Mouse (Mus musculus): ENCODE data around the gene Fat1.

Fat1 gene

DNA sequence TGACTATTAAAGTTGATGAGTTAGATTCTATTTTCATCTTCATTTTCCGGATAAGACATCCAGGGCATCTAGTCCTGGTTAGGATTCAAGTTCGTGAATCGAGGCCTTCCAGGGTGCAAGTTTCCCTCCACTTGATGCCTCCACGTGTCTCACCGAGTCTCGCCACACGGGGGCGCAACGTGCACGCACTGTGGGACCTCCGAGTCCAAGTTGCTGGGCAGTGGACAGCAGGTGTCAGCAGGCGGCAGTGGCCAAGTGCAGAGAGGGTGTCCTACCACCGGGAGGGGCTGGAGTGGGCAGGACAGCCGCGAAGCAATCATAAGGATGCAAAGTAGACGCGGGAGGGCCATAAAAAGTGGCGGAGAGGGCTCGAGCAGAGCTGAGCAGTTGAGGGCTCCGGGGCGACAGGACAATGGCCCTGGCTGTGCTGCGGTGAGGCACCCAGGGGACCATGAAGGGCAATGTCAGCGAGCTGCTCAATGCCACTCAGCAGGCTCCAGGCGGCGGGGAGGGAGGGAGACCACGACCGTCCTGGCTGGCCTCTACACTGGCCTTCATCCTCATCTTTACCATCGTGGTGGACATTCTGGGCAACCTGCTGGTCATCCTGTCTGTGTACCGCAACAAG, 133.6 kb downstream of the Fat1 start, which contains the start of gene Mtnr1a:
Mtnr1a (plus strand) TSS at position 379 of the 628 bp plus-strand sequence.
- peak; percentile 73 for DNase-seq (ENCODE audit: low spot score)

DNA sequence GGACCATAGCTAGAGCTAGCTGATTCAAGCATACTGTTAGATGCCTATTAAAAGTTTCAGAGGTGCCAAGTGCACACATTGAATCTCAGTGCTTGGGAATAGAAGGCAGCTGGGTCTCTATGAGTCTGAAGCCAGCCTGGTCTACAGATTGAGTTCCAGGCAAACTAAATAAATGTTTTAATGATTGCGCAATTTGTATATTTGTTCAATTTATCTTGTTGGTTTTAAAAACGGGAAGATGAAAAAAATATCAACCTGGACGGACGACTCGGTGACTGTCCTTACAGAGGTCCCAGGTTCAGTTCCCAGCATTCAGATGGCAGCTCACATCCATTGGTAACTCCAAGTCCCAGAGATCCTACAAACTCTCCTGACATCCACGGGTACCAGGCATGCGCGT, 135.7 kb downstream of the Fat1 start:
- DNase-seq (ENCODE audit: low spot score) = no peak

DNA sequence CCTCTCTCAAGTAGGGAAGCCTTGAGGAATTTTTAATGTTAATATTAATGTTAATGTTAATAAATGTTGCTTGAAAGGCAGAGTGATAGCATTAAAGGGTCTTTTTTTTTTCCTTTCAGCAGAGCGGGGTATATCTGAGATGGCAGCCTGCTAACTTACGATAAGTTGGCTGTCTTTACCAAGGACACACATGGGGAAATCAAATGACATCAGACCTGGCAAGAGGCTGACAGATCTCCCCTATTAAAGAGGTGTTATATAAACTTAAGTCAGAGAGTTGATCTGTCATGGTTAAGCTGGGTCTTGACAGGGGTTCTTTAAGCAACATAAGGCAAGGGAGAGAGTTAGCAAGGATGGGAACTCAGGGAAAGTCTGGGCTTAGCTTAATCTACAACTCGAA, 145.6 kb downstream of the Fat1 start:
- no peak for DNase-seq (ENCODE audit: low spot score)

DNA sequence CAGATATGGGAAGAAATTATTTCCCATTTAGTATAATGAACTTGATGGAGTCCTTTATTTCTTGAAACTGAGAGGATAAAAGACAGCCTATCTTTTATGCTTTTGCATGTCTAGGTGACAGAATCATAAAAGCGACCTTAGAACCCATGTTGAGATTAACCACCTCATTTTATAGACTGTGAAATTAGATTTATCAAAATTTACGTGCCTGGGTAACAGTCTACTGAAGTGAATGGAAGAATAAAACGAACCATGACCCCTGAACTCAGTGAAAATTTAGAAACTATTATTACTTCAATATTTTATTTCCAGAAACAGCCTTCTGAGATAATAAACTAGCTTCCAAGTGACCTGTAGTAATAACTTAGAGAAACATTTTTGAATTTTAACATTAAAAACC, 158.4 kb downstream of the Fat1 start:
- no peak for DNase-seq (ENCODE audit: low spot score)
